Mouse (Mus musculus) intestine, postnatal 0 days (tissue): ENCODE data around the gene Ktn1. TPM values are rescaled to one million over a fixed set of nuclear protein-coding genes. Genes with fewer than 3 reads are reported as not detected.

Source experiments
- ATAC-seq: fragments of 200-750 bp; cut with Nextera tagmentation; 2 replicates; pipeline ENCODE4 v1.8.0; 2017; ENCODE audit warnings: mild to moderate bottlenecking, moderate TSS enrichment, moderate library complexity
- H3K27ac ChIP-seq: fragments of 300-500 bp; sonication (generic); 2 replicates; pipeline ENCODE4 v1.5.1; 2014; ENCODE audit warnings: mild to moderate bottlenecking, low read depth, low read length, moderate library complexity
- H3K27me3 ChIP-seq: fragments of 300-500 bp; sonication (generic); replicated peaks from 2 replicates; pipeline ENCODE4 v1.6.1; 2014; ENCODE audit warnings: low read length, mixed read lengths; ENCODE audit not compliant: control insufficient read depth, insufficient read depth
- H3K36me3 ChIP-seq: fragments of 300-500 bp; sonication (generic); 2 replicates; pipeline ENCODE4 v1.6.1; 2014; ENCODE audit warnings: mild to moderate bottlenecking, moderate library complexity; ENCODE audit not compliant: control insufficient read depth, insufficient read depth
- H3K4me1 ChIP-seq: fragments of 300-500 bp; sonication (generic); replicated peaks from 2 replicates; pipeline ENCODE4 v1.6.1; 2014; ENCODE audit warnings: antibody characterized with exemption, low read length, mixed read lengths; ENCODE audit not compliant: control insufficient read depth, insufficient read depth
- H3K4me2 ChIP-seq: fragments of 300-500 bp; sonication (generic); replicated peaks from 2 replicates; pipeline ENCODE4 v1.6.1; 2014; ENCODE audit warnings: low read depth, mild to moderate bottlenecking, moderate library complexity
- H3K4me3 ChIP-seq: fragments of 300-500 bp; sonication (generic); 2 replicates; pipeline ENCODE4 v1.5.1; 2014; ENCODE audit warnings: low read depth, low read length
- H3K9ac ChIP-seq: fragments of 300-500 bp; sonication (generic); 2 replicates; pipeline ENCODE4 v1.6.1; 2014; ENCODE audit warnings: mild to moderate bottlenecking, low read depth, low read length
- H3K9me3 ChIP-seq: fragments of 300-500 bp; sonication (generic); 2 replicates; pipeline ENCODE4 v1.6.1; 2016; ENCODE audit warnings: mixed run types; ENCODE audit not compliant: control insufficient read depth
- CTCF ChIP-seq: sonication (generic); IDR thresholded peaks from 2 replicates; pipeline ENCODE4 v1.5.1; 2016; ENCODE audit warnings: low read depth, mild to moderate bottlenecking, control low read depth, antibody characterized with exemption, moderate library complexity
- WGBS: fragments of 180-500 bp; shearing (Covaris S2); extraction: QIAGEN DNeasy Blood & Tissue Kit; methylation state at CpG from one replicate; pipeline ENCODE4 v1.1.7; 2014; 5-methylcytosine and 5-hydroxymethylcytosine counted together
- polyA plus RNA-seq: library from polyadenylated mRNA; unstranded; fragments of >200 nt; fragmentation: Nextera tagmentation; extraction: Ambion mirVana; gene quantifications from 2 replicates; pipeline ENCODE4 v1.2.1, GENCODE M21; 2015

Gene Ktn1
- polyA plus RNA-seq, 1 experiment from 2014 or later: 33.7 TPM

DNA sequence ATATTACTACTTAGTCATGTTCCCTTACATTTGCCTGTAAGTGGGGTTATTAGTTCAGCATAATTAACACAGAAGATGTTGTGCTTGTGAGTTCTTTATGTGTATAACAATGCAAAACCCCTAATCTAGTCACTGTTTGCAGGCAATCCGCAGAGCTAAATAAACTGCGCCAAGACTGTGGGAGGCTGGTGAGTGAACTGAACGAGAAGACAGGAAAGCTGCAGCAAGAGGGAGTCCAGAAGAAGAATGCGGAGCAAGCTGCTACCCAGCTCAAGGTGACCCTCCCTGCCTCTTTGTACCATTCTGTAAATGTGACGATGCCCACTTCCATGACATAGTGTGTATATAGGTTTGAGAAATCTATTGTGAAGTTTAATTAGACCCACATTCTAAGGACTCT, 36.3 kb downstream of the Ktn1 start:
- 93% methylated on average over 5 of the region's 5 CpGs for WGBS
- H3K9ac ChIP-seq: no peak overlapping the region

DNA sequence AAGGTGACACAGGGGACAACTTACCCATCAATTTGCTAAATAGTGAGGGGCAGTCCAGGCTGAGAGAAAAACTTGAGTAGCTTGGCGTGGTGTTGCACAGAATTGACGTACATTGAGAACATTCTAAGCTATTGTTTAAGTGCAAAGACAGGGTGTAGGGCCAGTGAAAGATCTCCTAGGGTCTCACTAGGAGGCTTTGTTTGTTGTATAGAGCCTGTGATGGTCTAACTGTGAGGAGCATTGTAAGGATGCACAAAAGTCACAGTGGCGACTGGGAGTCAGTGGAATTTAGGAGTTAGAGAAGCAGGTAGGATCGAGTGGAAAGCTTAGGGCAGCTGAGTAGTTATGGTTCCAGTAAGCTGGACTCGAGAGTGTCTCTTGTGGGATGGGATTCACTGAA, 50.9 kb downstream of the Ktn1 start:
- 90% methylated on average over 5 of the region's 5 CpGs for WGBS
- H3K36me3 ChIP-seq: peaks cover 30% of the 10 kb centered on the region
- TF ChIP-seq CTCF: no peak

More for the DNA sequence above, 36.3 kb downstream of the Ktn1 start:
- TF ChIP-seq CTCF: no peak
- no peak for ATAC-seq
- Histone ChIP-seq H3K9me3 (no peaks in the 10 kb centered on the region), H3K4me2 (no peak overlapping the region), H3K27ac (no peak overlapping the region), H3K36me3 (peaks cover 73% of the 10 kb centered on the region), H3K4me3 (no peak overlapping the region), H3K4me1 (no peaks in the 10 kb centered on the region), H3K27me3 (no peaks in the 10 kb centered on the region)

DNA sequence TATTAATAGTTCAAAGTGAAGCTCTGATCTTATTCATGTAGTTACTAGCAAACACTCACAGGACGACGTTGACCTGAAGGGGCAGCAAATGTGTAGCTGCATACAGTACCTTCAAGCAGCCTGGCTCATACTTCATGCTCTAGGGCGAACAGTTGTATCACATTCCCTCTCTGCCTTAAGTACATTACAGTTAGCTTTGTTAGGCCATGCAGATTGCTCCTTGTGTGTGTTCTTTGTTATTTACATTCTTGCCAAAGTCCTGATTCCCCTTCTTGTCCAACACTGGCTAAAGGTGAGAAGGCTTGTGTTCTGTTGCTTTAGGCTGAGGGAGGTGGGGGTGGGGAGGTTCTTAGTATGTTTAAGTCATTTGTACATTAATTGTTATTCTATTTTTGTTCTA, 61.3 kb downstream of the Ktn1 start:
- no peak for ATAC-seq
- no peak for TF ChIP-seq CTCF
- no peak overlapping the region for H3K4me2 ChIP-seq
- H3K9ac ChIP-seq: no peak overlapping the region
- WGBS: 74% methylated on average over 3 of the region's 3 CpGs
- H3K4me3 ChIP-seq: no peak overlapping the region
- H3K36me3 ChIP-seq: peaks cover 52% of the 10 kb centered on the region
- H3K27me3 ChIP-seq: no peaks in the 10 kb centered on the region
- no peak overlapping the region for H3K27ac ChIP-seq
- H3K4me1 ChIP-seq: no peaks in the 10 kb centered on the region
- no peaks in the 10 kb centered on the region for H3K9me3 ChIP-seq

More for the DNA sequence above, 50.9 kb downstream of the Ktn1 start:
- Histone ChIP-seq H3K4me2 (no peak overlapping the region), H3K9me3 (no peaks in the 10 kb centered on the region), H3K27me3 (no peaks in the 10 kb centered on the region), H3K4me1 (no peaks in the 10 kb centered on the region), H3K4me3 (no peak overlapping the region), H3K27ac (no peak overlapping the region), H3K9ac (no peak overlapping the region)
- ATAC-seq: no peak

DNA sequence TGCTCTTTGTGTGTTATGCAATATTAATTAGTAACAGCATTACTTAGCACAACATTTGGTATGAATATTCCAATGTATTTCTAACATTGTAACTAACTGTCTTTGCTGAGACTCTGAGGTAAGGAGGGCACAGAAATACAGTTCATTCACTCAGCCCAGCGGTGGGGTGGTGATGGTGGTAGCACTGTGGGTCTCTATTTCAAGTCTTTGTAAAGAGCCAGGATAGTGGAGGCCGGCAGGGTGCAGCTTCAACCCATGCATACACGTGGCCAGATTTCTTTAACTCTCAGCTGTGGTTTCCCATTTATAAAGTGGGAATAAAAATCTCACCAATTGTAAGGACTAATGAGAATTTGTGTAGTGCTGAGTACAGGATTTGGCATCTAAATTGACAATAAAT, 67.5 kb downstream of the Ktn1 start:
- WGBS: 91% methylated on average over 3 of the region's 3 CpGs
- Histone ChIP-seq H3K27ac (no peak overlapping the region), H3K4me1 (no peaks in the 10 kb centered on the region), H3K36me3 (peaks cover 27% of the 10 kb centered on the region), H3K4me3 (no peak overlapping the region), H3K27me3 (no peaks in the 10 kb centered on the region), H3K9me3 (no peaks in the 10 kb centered on the region), H3K9ac (no peak overlapping the region), H3K4me2 (no peak overlapping the region)
- ATAC-seq: no peak
- TF ChIP-seq CTCF: no peak

DNA sequence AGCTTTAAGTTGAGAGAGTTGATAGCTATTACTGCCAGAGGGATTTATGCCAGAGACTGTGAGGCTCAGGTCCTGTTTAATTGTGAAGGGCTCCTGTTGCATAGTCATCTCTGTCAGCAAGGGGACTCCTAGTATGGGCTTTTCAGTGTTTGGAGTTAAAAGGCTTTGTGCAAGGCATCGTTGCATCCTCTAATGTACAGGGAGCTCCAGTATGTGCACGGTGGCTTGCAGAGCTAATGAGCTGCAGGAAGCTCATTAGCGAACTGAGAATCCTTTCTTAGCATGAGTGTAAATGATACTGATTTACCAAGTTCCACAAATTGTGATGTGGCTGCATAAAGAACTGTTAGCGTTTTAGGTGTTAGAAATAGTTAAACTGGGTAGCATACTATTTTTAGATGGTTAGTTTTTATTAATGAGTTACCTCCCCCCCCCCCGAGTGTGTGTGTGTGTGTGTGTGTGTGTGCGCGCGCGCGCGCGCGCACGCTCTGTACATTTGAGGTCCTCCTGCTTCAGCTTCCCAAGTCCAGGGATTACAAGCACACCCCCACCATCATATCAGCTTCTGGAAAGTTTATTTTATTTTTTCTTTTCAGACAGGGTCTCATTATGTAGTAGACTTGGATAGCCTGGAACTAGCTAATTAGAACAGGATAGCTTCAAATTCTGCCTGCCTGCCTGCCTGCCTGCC, 69.8 kb downstream of the Ktn1 start:
- no peak overlapping the region for H3K27ac ChIP-seq

DNA sequence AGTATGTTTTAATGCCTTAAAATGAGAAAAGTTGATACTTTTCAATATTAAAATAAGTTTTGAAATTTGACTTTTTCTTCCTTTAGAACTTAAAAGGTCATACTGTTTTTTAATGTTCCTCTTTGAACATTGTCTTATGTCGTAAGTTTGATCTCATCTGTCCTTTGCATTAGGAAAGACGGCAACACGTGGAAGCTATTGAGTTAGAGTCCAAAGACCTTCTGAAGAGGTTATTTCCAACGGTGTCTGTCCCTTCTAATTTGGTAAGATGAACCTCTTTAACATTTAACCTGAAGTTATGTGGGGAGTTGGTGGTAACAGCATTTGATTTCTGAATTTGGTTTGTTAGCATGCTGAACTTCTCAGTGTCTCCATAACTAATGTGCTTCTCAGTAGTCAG, 71.8 kb downstream of the Ktn1 start:
- ATAC-seq: no peak
- H3K36me3 ChIP-seq: peaks cover 42% of the 10 kb centered on the region
- H3K4me2 ChIP-seq: no peak overlapping the region
- no peaks in the 10 kb centered on the region for H3K9me3 ChIP-seq
- no peaks in the 10 kb centered on the region for H3K4me1 ChIP-seq
- no peak for TF ChIP-seq CTCF
- no peaks in the 10 kb centered on the region for H3K27me3 ChIP-seq
- 88% methylated on average over 4 of the region's 4 CpGs for WGBS
- no peak overlapping the region for H3K4me3 ChIP-seq
- no peak overlapping the region for H3K9ac ChIP-seq
- H3K27ac ChIP-seq: no peak overlapping the region

More for the DNA sequence above, 69.8 kb downstream of the Ktn1 start:
- 96% methylated on average over 14 of the region's 14 CpGs for WGBS
- H3K4me2 ChIP-seq: no peak overlapping the region
- no peak for ATAC-seq
- no peaks in the 10 kb centered on the region for H3K27me3 ChIP-seq
- peaks cover 30% of the 10 kb centered on the region for H3K36me3 ChIP-seq
- no peaks in the 10 kb centered on the region for H3K9me3 ChIP-seq
- TF ChIP-seq CTCF: no peak
- no peaks in the 10 kb centered on the region for H3K4me1 ChIP-seq
- no peak overlapping the region for H3K9ac ChIP-seq
- H3K4me3 ChIP-seq: no peak overlapping the region
